Mouse (Mus musculus) hindbrain, embryonic 12.5 days (tissue): Measurements from ENCODE around the gene AF366264. TPM values are rescaled to one million over a fixed set of nuclear protein-coding genes. Genes with fewer than 3 reads are reported as not detected.
"Not testable (repeated sequence)": the region's sequence is repeated elsewhere in the genome, so short reads cannot be mapped to it uniquely, and the experiment has no call there.

Experiments
- ATAC-seq: fragments of 200-750 bp; cut with Nextera tagmentation; 2 replicates; pipeline ENCODE4 v1.8.0; 2017; ENCODE audit warnings: moderate TSS enrichment; ENCODE audit not compliant: low FRiP score
- H3K27ac ChIP-seq: fragments of 300-500 bp; sonication (generic); 2 replicates; pipeline ENCODE4 v1.5.1; 2016; ENCODE audit warnings: mild to moderate bottlenecking
- H3K27me3 ChIP-seq: fragments of 300-500 bp; sonication (generic); 2 replicates; pipeline ENCODE4 v1.6.1; 2016; ENCODE audit warnings: mild to moderate bottlenecking
- H3K36me3 ChIP-seq: fragments of 300-500 bp; sonication (generic); 2 replicates; pipeline ENCODE4 v1.6.1; 2016; ENCODE audit warnings: mild to moderate bottlenecking
- H3K4me1 ChIP-seq: fragments of 300-500 bp; sonication (generic); 2 replicates; pipeline ENCODE4 v1.6.1; 2016
- H3K4me2 ChIP-seq: fragments of 300-500 bp; sonication (generic); replicated peaks from 2 replicates; pipeline ENCODE4 v1.6.1; 2016; ENCODE audit warnings: mild to moderate bottlenecking
- H3K4me3 ChIP-seq: fragments of 300-500 bp; sonication (generic); 2 replicates; pipeline ENCODE4 v1.5.1; 2016; ENCODE audit warnings: mild to moderate bottlenecking
- H3K9ac ChIP-seq: fragments of 300-500 bp; sonication (generic); 2 replicates; pipeline ENCODE4 v1.6.1; 2016; ENCODE audit warnings: mild to moderate bottlenecking, moderate library complexity
- H3K9me3 ChIP-seq: fragments of 300-500 bp; sonication (generic); replicated peaks from 2 replicates; pipeline ENCODE4 v1.6.1; 2016; ENCODE audit warnings: mild to moderate bottlenecking
- WGBS: fragments of 180-500 bp; shearing (Covaris S2); methylation state at CpG from one replicate; pipeline ENCODE4 v1.1.7; 2016; 5-methylcytosine and 5-hydroxymethylcytosine counted together
- polyA plus RNA-seq: library from polyadenylated mRNA; unstranded; fragments of >200 nt; fragmentation: Nextera tagmentation; extraction: Ambion mirVana; gene quantifications from 2 replicates; pipeline ENCODE4 v1.2.1, GENCODE M21; 2016

AF366264 gene
- polyA plus RNA-seq = not detected in 2 replicates

DNA sequence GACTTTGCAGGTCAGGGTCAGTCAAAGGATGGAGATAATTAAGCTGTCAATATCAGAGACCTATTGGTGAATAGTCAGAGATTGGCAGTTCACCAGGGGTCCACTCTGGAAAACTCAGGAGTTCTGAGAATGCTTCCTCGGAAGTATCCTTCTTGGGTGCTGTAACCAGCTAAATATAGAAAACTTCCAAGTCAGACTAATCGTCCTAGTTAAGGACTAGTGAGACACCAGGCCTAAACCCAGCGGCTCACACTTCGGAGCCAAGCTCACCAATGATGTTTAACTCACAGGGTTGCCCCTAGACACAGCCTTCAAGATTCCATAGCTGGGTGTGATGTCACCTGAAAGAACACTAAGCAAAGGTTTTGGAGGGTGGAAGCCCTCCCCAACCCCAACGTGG lies at the start of gene AF366264:
Gene AF366264, minus strand, starts transcription at position 101 of the 400 bp plus-strand sequence.
- not testable (repeated sequence) for H3K9me3 ChIP-seq, H3K27me3 ChIP-seq, H3K4me1 ChIP-seq, ATAC-seq, H3K36me3 ChIP-seq, H3K4me2 ChIP-seq, H3K9ac ChIP-seq, H3K27ac ChIP-seq, H3K4me3 ChIP-seq
- 88% methylated on average over 5 of the region's 5 CpGs for WGBS

DNA sequence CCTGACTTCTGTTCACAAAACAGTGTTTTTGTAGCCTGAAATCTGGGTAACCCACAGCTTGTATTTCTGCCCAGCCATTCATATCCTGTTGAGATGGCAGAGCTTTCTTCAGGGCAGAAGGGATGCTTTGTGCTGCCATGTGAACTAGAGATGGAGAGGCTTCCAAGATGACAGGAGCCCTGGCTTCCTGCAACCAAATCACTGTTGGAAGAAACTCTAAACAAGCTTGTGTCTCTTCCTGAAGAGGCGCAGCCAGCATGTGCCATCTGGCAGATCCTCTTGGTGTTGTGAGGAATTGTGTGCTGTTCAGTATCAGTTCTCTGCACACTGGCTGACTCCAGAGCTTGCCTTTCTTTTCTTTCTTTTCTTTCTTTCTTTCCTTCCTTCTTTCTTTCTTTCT lies 5.1 kb upstream of the AF366264 start:
- ATAC-seq, H3K9me3 ChIP-seq, H3K36me3 ChIP-seq, H3K4me1 ChIP-seq, H3K27me3 ChIP-seq, H3K27ac ChIP-seq, H3K4me3 ChIP-seq, H3K4me2 ChIP-seq, H3K9ac ChIP-seq: not testable (repeated sequence)
- WGBS = 86% methylated on average over 1 of the region's 1 CpGs

GRCm38 (mm10) chr8:13828598-13829172 lies 9.5 kb downstream of the AF366264 start:
- ATAC-seq = no peak

GRCm38 (mm10) chr8:13799566-13799965 lies 38.6 kb downstream of the AF366264 start:
- Histone ChIP-seq H3K4me2 (no peak overlapping the region), H3K9ac (no peak overlapping the region), H3K4me1 (no peaks in the 10 kb centered on the region), H3K27ac (no peak overlapping the region), H3K27me3 (no peaks in the 10 kb centered on the region), H3K9me3 (no peaks in the 10 kb centered on the region), H3K4me3 (no peak overlapping the region), H3K36me3 (peaks cover 49% of the 10 kb centered on the region)
- 88% methylated on average over 5 of the region's 5 CpGs for WGBS
- ATAC-seq = no peak

More at GRCm38 (mm10) chr8:13828598-13829172, 9.5 kb downstream of the AF366264 start:
- no peaks in the 10 kb centered on the region for H3K36me3 ChIP-seq
- no peaks in the 10 kb centered on the region for H3K9me3 ChIP-seq
- H3K27me3 ChIP-seq = no peaks in the 10 kb centered on the region
- H3K4me2 ChIP-seq = no peak overlapping the region
- WGBS = 80% methylated on average over 7 of the region's 7 CpGs
- H3K4me1 ChIP-seq = no peaks in the 10 kb centered on the region
- no peak overlapping the region for H3K27ac ChIP-seq
- no peak overlapping the region for H3K4me3 ChIP-seq
- H3K9ac ChIP-seq = no peak overlapping the region

DNA sequence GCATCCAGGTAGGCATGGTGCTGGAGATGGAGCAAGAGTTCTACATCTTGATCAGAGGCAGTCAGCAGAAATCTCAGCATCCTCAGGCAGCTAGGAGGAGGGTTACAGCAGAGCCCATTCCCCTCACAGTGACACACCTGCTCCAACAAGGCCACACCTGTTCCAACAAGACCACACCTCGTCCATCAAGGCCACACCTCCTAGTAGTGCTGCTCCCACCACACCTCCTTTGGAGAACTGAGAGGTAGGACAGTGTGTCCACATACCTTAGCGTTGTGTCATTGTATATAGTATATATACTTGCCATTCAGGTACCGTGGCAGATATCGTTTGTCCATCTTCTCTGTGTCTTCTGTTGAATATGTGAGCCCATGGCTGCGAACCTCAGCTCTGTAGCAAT lies 40.5 kb downstream of the AF366264 start:
- Histone ChIP-seq H3K9me3 (no peaks in the 10 kb centered on the region), H3K36me3 (peaks cover 68% of the 10 kb centered on the region), H3K9ac (no peak overlapping the region), H3K4me1 (no peaks in the 10 kb centered on the region), H3K27me3 (no peaks in the 10 kb centered on the region), H3K4me2 (no peak overlapping the region), H3K4me3 (no peak overlapping the region), H3K27ac (no peak overlapping the region)
- ATAC-seq = no peak
- 93% methylated on average over 5 of the region's 5 CpGs for WGBS

- H3K4me3 ChIP-seq = no peak overlapping the region
- H3K4me2 ChIP-seq = no peak overlapping the region
- H3K36me3 ChIP-seq = peaks cover 80% of the 10 kb centered on the region
- H3K27me3 ChIP-seq = no peaks in the 10 kb centered on the region
- H3K27ac ChIP-seq = no peak overlapping the region
- no peaks in the 10 kb centered on the region for H3K9me3 ChIP-seq
- H3K9ac ChIP-seq = no peak overlapping the region
- ATAC-seq = no peak
- WGBS = 94% methylated on average over 11 of the region's 11 CpGs
- no peaks in the 10 kb centered on the region for H3K4me1 ChIP-seq
Measured at GRCm38 (mm10) chr8:13793746-13794101, 44.5 kb downstream of the AF366264 start.

DNA sequence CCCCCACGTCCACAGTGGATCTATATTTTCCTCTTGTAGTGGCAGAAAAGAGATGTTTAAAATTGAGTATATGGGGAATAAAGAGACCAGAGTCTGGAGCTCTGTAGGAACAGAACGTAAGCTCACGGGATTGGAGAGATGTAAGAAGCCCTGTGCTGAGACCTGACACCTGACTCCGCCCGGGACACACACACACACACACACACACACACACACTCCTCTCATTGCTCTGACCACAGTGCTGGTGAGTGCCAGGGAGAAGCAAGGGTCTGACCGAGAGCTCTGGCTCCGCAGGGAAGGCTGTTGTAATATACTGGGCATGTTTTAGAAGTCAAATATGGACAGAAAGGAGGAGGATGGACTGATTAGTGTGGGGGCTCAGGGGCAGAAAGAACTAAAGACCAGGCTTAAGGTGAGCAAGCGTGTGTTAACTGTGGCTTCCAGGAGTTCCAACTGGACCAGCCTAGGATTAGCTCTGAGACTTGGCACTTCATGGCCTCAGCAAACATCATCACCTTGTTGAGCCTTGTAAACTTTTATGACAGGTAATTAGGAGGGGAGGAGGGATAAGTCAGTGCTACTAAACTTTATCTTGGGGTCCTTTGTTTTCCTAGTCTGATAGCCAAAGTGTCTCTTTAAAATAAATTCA lies 45.0 kb downstream of the AF366264 start:
- no peak overlapping the region for H3K9ac ChIP-seq
- ATAC-seq = no peak
- H3K4me1 ChIP-seq = no peaks in the 10 kb centered on the region
- H3K27ac ChIP-seq = no peak overlapping the region
- peaks cover 79% of the 10 kb centered on the region for H3K36me3 ChIP-seq
- 97% methylated on average over 8 of the region's 8 CpGs for WGBS
- H3K27me3 ChIP-seq = no peaks in the 10 kb centered on the region
- H3K9me3 ChIP-seq = no peaks in the 10 kb centered on the region
- H3K4me2 ChIP-seq = no peak overlapping the region
- H3K4me3 ChIP-seq = no peak overlapping the region

DNA sequence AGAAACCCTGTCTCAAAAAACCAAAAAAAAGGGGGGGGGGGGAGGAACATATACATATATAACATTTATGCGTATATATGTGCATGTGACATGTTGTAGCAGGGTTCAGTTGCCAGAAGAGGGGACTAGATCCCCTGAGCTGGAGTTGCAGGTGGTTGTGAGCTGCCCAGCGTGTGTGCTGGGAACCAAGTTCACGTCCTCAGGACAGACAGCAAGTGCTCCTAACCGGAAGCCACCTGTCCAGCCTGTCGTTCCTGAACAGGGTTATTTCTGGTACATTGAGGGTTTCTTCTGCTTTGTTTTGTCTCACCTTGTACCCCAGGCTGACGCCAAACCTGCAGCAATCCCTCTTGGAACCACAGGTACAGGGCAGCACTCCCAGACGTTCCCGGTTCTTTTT lies 48.6 kb downstream of the AF366264 start:
- ATAC-seq = no peak
- Histone ChIP-seq H3K36me3 (peaks cover 50% of the 10 kb centered on the region), H3K9me3 (no peaks in the 10 kb centered on the region), H3K4me3 (no peak overlapping the region), H3K4me2 (no peak overlapping the region), H3K9ac (no peak overlapping the region), H3K4me1 (peaks cover 9% of the 10 kb centered on the region), H3K27me3 (no peaks in the 10 kb centered on the region), H3K27ac (no peak overlapping the region)
- WGBS = 96% methylated on average over 8 of the region's 8 CpGs

- H3K27ac ChIP-seq = peak overlapping the region; percentile 97
- peak; percentile 97 for ATAC-seq
- peak overlapping the region; percentile 90 for H3K9ac ChIP-seq
- no peaks in the 10 kb centered on the region for H3K27me3 ChIP-seq
- H3K4me2 ChIP-seq = peak overlapping the region; percentile 80
- peaks cover 36% of the 10 kb centered on the region for H3K36me3 ChIP-seq
- peak overlapping the region; percentile 69 for H3K4me3 ChIP-seq
- WGBS = under 1% methylated on average over 44 of the region's 47 CpGs
- H3K9me3 ChIP-seq = no peaks in the 10 kb centered on the region
- peaks cover 11% of the 10 kb centered on the region for H3K4me1 ChIP-seq
Measured at GRCm38 (mm10) chr8:13785764-13786299, 52.4 kb downstream of the AF366264 start.

DNA sequence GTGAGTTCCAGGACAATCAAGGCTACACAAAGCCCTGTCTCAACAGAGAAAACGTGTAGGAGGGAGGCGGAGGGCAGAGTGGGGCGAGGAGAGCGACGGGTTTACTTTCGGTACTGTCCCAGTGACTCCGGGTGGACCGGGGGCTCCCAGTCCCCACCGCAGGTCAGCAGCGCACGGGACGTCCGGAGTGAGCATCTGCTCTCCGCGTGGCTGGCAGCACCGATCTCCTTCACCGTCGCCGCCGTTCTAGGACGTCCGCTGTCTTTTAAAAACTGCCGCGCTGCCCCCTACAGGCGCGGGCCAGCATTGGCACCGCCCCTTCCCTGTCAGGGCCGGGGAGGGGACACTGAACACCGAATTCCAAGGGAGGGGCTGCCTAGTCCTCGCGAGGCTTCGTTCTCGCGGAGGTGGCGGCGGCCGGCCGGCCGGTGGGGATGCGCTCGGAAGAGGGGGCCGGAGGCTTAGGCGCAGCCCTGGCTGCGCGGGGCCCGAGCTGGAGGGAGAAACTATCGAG lies 52.9 kb downstream of the AF366264 start, which contains the start of gene Upf3a:
Gene Upf3a, plus strand, starts transcription at position 366 of the 514 bp plus-strand sequence.
- H3K4me1 ChIP-seq = peaks cover 11% of the 10 kb centered on the region
- ATAC-seq = peak; percentile 95
- H3K36me3 ChIP-seq = peaks cover 42% of the 10 kb centered on the region
- peak within 1 kb of the TSS; percentile 69 for H3K4me3 ChIP-seq
- H3K4me2 ChIP-seq = peak within 1 kb of the TSS; percentile 80
- no peaks in the 10 kb centered on the region for H3K9me3 ChIP-seq
- H3K27me3 ChIP-seq = no peaks in the 10 kb centered on the region
- peak within 1 kb of the TSS; percentile 97 for H3K27ac ChIP-seq
- peak within 1 kb of the TSS; percentile 90 for H3K9ac ChIP-seq
- 0% methylated on average over 46 of the region's 47 CpGs for WGBS
